Mouse (Mus musculus) T-cell, adult 2 months (primary cell): ENCODE results near the gene Uba7.
"Not testable (repeated sequence)": the region's sequence is repeated elsewhere in the genome, so short reads cannot be mapped to it uniquely, and the experiment has no call there.

Experiments
- DNase-seq: peaks from one replicate; pipeline ENCODE4 v3.0.0; 2022; ENCODE audit warnings: low spot score

Uba7 gene

GRCm38 (mm10) chr9:107993013-107993412, 17.7 kb downstream of the Uba7 start:
- peak; percentile 35 for DNase-seq

DNA sequence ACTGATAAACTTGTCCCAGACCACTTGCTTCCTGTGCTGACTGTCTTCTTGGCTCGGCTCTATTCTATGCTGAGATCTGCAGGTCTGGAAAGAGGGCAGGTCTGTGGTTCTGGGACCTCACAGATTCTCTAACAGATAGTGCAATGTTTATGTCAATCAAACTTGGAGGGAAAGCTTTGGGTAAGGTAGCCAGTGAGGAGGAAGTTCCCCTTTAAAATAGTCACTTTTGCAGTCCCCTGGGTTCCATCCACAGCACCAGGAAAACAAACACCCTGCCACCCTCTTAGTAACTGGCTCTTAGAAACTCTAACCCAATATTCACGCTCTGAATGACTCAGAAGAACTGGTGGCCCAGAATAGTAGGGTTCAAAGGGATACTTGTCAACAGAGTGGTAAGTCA, 19.2 kb downstream of the Uba7 start:
- DNase-seq, result no peak

GRCm38 (mm10) chr9:107995513-107995912, 20.2 kb downstream of the Uba7 start:
- no peak for DNase-seq

DNA sequence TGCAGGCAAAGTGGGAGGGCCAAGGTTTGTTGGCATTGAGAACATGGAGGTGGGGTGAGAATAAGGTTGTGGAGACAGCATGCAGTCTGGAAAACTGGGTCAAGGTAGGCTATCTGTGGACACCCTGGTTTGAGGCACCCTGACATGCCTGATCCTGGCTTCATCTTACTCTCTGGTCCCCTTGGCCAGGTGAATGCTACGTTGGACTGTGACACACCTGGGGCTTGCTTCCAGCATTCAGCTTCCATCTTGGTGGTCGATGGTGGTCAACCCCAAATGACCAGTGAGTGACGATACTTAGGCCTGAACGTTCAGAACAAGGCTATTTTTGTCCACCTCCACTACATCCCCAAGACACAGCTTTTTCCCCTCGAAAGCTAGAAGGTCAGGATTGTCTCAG, 20.7 kb downstream of the Uba7 start, which contains the start of gene Gm20662:
Gene Gm20662, plus strand, starts transcription at position 301 of the 400 bp plus-strand sequence.
- no peak for DNase-seq

- DNase-seq, result peak; percentile 100
These were observed 26.8 kb downstream of the Uba7 start, which contains the start of gene Ip6k1 for GRCm38 (mm10) chr9:108001922-108002770. Gene Ip6k1 (plus strand): TSS chr9:108002501.

DNA sequence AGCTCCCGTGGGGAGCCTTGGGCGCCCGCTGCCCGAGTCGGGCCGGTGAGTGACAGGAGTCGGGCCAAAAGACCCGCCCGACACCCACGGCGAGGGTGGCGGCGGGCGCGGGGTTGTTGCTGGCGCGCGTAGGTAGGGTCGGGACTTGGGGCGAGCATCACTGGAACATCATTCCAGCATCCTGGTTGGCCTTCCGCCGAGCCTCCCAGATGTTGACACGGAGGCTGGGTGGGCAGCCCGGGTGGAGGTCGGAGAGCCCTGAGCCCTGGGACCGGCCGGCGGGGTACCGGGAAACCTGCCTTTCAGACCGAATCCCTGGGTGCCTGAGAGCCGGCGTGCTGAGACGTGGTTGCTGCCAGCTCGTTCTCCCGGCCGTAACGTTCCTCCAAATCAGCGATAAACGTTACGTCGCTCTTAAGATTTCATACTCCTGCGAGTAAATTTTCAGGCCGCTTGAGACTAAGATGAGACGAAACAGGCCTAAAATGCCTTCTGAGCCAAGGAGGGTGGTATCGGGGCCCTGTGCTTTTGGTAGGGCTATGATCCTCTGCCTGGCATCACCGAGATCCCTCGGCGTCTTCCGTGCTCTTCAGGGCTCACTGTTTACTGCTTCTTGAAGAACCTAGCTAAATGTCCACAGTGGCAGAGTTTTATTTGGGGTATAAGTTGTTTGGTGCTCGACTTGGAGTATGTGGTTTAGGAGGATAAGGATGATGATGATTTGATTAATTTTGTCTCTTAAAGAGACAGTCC, 27.6 kb downstream of the Uba7 start:
- peak; percentile 37 for DNase-seq

- DNase-seq, result peak; percentile 70
These were observed 28.2 kb downstream of the Uba7 start for GRCm38 (mm10) chr9:108003531-108003890.

- no peak for DNase-seq
These were observed 32.7 kb downstream of the Uba7 start for GRCm38 (mm10) chr9:108008041-108008440.

GRCm38 (mm10) chr9:108010385-108010784, 35.1 kb downstream of the Uba7 start:
- DNase-seq, result no peak

DNA sequence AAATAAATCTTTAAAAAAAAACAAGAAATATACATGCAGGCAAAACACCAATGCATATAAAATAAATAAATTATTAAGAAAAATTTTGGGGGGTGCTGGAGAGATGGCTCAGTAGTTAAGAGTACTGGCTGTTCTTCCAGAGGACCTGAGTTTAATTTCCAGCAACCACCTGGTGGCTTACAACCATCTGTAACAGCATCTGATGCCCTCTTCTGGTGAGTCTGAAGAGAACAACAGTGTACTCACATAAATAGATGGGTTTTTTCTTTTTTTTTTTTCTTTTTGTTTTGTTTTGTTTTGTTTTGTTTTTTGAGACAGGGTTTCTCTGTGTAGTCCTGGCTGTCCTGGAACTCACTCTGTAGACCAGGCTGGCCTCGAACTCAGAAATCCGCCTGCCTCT, 38.3 kb downstream of the Uba7 start:
- DNase-seq, result not testable (repeated sequence)

DNA sequence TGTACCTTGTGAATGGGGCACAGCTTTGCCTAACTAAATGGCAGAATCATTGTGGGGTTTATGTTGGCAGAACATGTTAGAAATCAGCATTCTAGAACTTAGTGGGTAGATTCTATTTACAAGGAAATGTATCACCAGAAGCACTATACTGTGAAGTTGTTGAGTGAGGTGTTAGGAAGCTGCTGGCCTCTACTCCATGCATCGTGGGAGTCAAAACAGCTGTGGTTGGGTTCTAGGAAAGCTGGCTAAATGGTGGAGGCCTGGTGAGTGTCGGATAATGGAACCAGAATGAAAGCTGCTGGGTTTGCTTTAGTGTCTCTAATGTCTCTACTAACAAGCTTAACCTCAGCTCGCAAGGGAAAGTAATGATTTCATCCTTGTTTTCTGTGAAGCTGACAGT, 41.8 kb downstream of the Uba7 start:
- DNase-seq, result no peak

GRCm38 (mm10) chr9:108020741-108021140, 45.4 kb downstream of the Uba7 start:
- no peak for DNase-seq

DNA sequence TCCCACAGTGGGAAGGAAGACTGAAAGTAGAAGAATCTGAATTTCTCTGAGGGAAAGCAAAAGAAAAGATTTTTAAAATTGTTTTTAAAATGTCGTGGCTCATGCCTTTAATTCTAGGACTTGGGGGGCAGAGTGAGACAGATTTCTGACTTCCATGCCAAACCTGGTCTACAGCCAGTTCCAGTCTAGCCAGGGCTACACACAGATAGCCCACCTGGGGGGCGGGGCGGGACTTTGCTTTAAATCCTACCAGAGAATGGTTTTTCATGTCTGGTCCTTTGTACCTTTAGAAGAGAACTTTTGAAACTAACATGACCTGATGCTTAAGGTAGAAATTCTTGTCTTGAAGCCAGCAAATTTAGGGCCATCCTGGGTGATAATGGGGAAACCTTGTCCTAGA, 47.9 kb downstream of the Uba7 start:
- no peak for DNase-seq

DNA sequence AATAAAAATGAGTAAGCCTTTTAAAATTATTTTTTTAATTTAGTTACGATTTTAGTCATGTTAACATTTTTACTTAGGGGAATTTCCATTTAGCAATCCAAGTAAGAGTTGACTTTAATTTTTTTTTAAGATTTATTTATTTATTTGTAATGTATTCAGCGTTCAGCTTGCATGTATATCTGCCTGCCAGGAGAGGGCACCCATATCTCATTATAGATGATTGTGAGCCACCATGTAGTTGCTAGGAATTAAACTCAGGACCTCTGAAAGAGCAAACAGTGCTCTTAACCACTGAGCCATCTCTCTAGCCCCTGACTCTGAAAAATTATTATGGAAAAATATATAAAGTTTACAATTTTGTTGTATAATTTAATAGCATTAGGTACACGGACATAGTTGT, 51.3 kb downstream of the Uba7 start:
- DNase-seq, result no peak

- no peak for DNase-seq
These were observed 52.6 kb downstream of the Uba7 start for GRCm38 (mm10) chr9:108027867-108028266.

- DNase-seq, result no peak
These were observed 56.8 kb downstream of the Uba7 start for GRCm38 (mm10) chr9:108032126-108032525.
